8 mouse cellular contexts compared by ENCODE assay signal in genomic region chr7:97082219-97083101, GRCm38 (mm10). TPM values are rescaled to one million over a fixed set of nuclear protein-coding genes. Genes with fewer than 3 reads are reported as not detected.
DNase-seq lines count a peak whose midpoint lies in the region; ATAC-seq and TF ChIP-seq lines count a peak whose summit lies in the region.

No protein-coding gene starts in this region.

- no peaks in the 10 kb centered on the region for H3K4me1 ChIP-seq in ES-Bruce4 (ENCODE audit: control insufficient read depth, insufficient read depth, low read length)
- peaks cover 7% of the 10 kb centered on the region for H3K4me1 ChIP-seq in forebrain, embryonic 11.5 days (replicated peaks; ENCODE audit: control insufficient read depth, insufficient read depth, low read length)
- H3K4me1 ChIP-seq in heart, embryonic 16.5 days (ENCODE audit: control insufficient read depth, insufficient read depth, low read length), result peaks cover 19% of the 10 kb centered on the region
- peaks cover 7% of the 10 kb centered on the region for H3K4me1 ChIP-seq in lung, adult 2 months (ENCODE audit: control insufficient read depth, insufficient read depth, low read length)
- peaks cover 26% of the 10 kb centered on the region for H3K4me1 ChIP-seq in neural tube, embryonic 13.5 days (replicated peaks)

- TF ChIP-seq EP300 in ES-Bruce4 (IDR thresholded peaks at IDR 0.05; ENCODE audit: insufficient read depth, low read depth, low read length), result no peak

- peaks cover 9% of the 10 kb centered on the region for H3K27me3 ChIP-seq in ES-Bruce4 (ENCODE audit: control insufficient read depth, insufficient read depth, low read length, poor library complexity, severe bottlenecking)
- no peaks in the 10 kb centered on the region for H3K27me3 ChIP-seq in forebrain, embryonic 11.5 days (ENCODE audit: control insufficient read depth, insufficient read depth, low read length)
- H3K27me3 ChIP-seq in heart, embryonic 16.5 days (ENCODE audit: control insufficient read depth, insufficient read depth, low read length), result no peaks in the 10 kb centered on the region
- no peaks in the 10 kb centered on the region for H3K27me3 ChIP-seq in neural tube, embryonic 13.5 days

- WGBS in forebrain, embryonic 11.5 days, result under 1% methylated on average over 40 of the region's 40 CpGs
- under 1% methylated on average over 37 of the region's 40 CpGs for WGBS in heart, embryonic 16.5 days
- WGBS in lung, adult 2 months, result under 1% methylated on average over 40 of the region's 40 CpGs
- under 1% methylated on average over 35 of the region's 40 CpGs for WGBS in neural tube, embryonic 13.5 days

- TF ChIP-seq CTCF in ES-Bruce4 (IDR thresholded peaks at IDR 0.05; ENCODE audit: low read depth, low read length), result no peak
- TF ChIP-seq CTCF in lung, adult 2 months (IDR thresholded peaks at IDR 0.05; ENCODE audit: insufficient read depth, low read length), result no peak

- peak overlapping the region; percentile 90 for H3K9ac ChIP-seq in ES-Bruce4 (ENCODE audit: low read depth, poor library complexity, severe bottlenecking)
- peak overlapping the region; percentile 87 for H3K9ac ChIP-seq in forebrain, embryonic 11.5 days (ENCODE audit: low read length)
- H3K9ac ChIP-seq in heart, embryonic 16.5 days (ENCODE audit: low read length), result peak overlapping the region; percentile 92
- H3K9ac ChIP-seq in neural tube, embryonic 13.5 days, result peak overlapping the region; percentile 91

- peak; percentile 70 for ATAC-seq in forebrain, embryonic 11.5 days (replicated peaks; ENCODE audit: low FRiP score)
- ATAC-seq in heart, embryonic 16.5 days (replicated peaks; ENCODE audit: extremely low read depth, insufficient read depth, low FRiP score), result peak; percentile 68
- peak; percentile 75 for ATAC-seq in neural tube, embryonic 13.5 days (ENCODE audit: low read depth)

- H3K4me2 ChIP-seq in forebrain, embryonic 11.5 days (ENCODE audit: low read depth, low read length, severe bottlenecking), result peak overlapping the region; percentile 72
- H3K4me2 ChIP-seq in heart, embryonic 16.5 days (ENCODE audit: low read depth, low read length), result peak overlapping the region; percentile 68
- peak overlapping the region; percentile 77 for H3K4me2 ChIP-seq in neural tube, embryonic 13.5 days

- H3K4me3 ChIP-seq in ES-Bruce4 (ENCODE audit: low read depth, low read length), result peak overlapping the region; percentile 68
- H3K4me3 ChIP-seq in forebrain, embryonic 11.5 days (ENCODE audit: low read depth, low read length), result peak overlapping the region; percentile 76
- peak overlapping the region; percentile 90 for H3K4me3 ChIP-seq in heart, embryonic 16.5 days (ENCODE audit: low read length)
- peak overlapping the region; percentile 82 for H3K4me3 ChIP-seq in lung, adult 2 months (replicated peaks; ENCODE audit: extremely low read depth, low read depth, low read length)
- peak overlapping the region; percentile 93 for H3K4me3 ChIP-seq in neural tube, embryonic 13.5 days

- H3K9me3 ChIP-seq in ES-Bruce4 (replicated peaks; ENCODE audit: control insufficient read depth, insufficient read depth, low read length, poor library complexity, severe bottlenecking), result no peaks in the 10 kb centered on the region
- no peaks in the 10 kb centered on the region for H3K9me3 ChIP-seq in forebrain, embryonic 11.5 days (ENCODE audit: control insufficient read depth, low read length)
- no peaks in the 10 kb centered on the region for H3K9me3 ChIP-seq in heart, embryonic 16.5 days (replicated peaks; ENCODE audit: control insufficient read depth, low read length)
- no peaks in the 10 kb centered on the region for H3K9me3 ChIP-seq in neural tube, embryonic 13.5 days

- H3K36me3 ChIP-seq in ES-Bruce4 (ENCODE audit: control insufficient read depth, insufficient read depth, low read length, poor library complexity, severe bottlenecking), result no peaks in the 10 kb centered on the region
- H3K36me3 ChIP-seq in forebrain, embryonic 11.5 days (ENCODE audit: control insufficient read depth, insufficient read depth, low read length), result no peaks in the 10 kb centered on the region
- no peaks in the 10 kb centered on the region for H3K36me3 ChIP-seq in heart, embryonic 16.5 days (ENCODE audit: control insufficient read depth, insufficient read depth)
- H3K36me3 ChIP-seq in neural tube, embryonic 13.5 days, result no peaks in the 10 kb centered on the region

- DNase-seq in adrenal gland, postnatal 25 days, result peak; percentile 48
- DNase-seq in forebrain, embryonic 11.5 days (ENCODE audit: low spot score), result peak; percentile 75
- DNase-seq in kidney, postnatal 10 days, result peak; percentile 88
- peak; percentile 65 for DNase-seq in lung, adult 2 months
- peak; percentile 21 for DNase-seq in thymus, postnatal 4 days

- no peak for TF ChIP-seq POLR2A in ES-Bruce4 (IDR thresholded peaks at IDR 0.05; ENCODE audit: insufficient read depth, low read length)
- peak; percentile 53; the same call in 1 of the 2 replicates for TF ChIP-seq POLR2A in lung, adult 2 months (IDR thresholded peaks at IDR 0.05; ENCODE audit: borderline replicate concordance, extremely low read depth, low read depth, low read length)

- H3K27ac ChIP-seq in ES-Bruce4 (ENCODE audit: insufficient read depth, low read length), result no peak overlapping the region
- 0 out of 2 replicates have a peak overlapping the region, but pooled peaks have one; percentile 12 for H3K27ac ChIP-seq in forebrain, embryonic 11.5 days (ENCODE audit: low read depth, low read length)
- H3K27ac ChIP-seq in heart, embryonic 16.5 days (ENCODE audit: low read length), result peak overlapping the region; percentile 91
- H3K27ac ChIP-seq in neural tube, embryonic 13.5 days (replicated peaks), result peak overlapping the region; percentile 89

RNA-seq across cellular contexts. Expression of gene Gab2, which starts 1.1 kb away (rescaled TPM):
- 2.6 and 3.5 TPM in 2 replicates for polyA plus RNA-seq in ES-Bruce4 (2011; ENCODE audit: insufficient read depth, insufficient read length, low read depth, missing spikeins)
- total RNA-seq in adrenal gland, postnatal 25 days (2021), result 18.0 and 18.7 TPM in 2 replicates
- 6.4 and 8.1 TPM in 2 replicates for polyA plus RNA-seq in forebrain, embryonic 11.5 days (2014; fragmentation: Nextera tagmentation; extraction: Ambion mirVana)
- polyA plus RNA-seq in heart, embryonic 16.5 days (2015; fragmentation: Nextera tagmentation; extraction: Ambion mirVana), result 6.6 and 7.1 TPM in 2 replicates
- polyA plus RNA-seq in lung, adult 2 months (2012; rRNA removed), result 22.6 and 25.8 TPM in 2 replicates
- polyA plus RNA-seq in neural tube, embryonic 13.5 days (2015; fragmentation: Nextera tagmentation; extraction: Ambion mirVana), result 15.0 and 16.6 TPM in 2 replicates

Comparison
In these comparisons a context has a peak if more than half of its experiments do, and no peak if none do; other contexts are left out.
1. DNase-seq: peak in every context shown above with its lines; median percentile 88 in kidney, postnatal 10 days; 75 in forebrain, embryonic 11.5 days; 65 in lung, adult 2 months; 48 in adrenal gland, postnatal 25 days; 21 in thymus, postnatal 4 days.